Mouse (Mus musculus) hindbrain, embryonic 16.5 days (tissue): ENCODE measurements around the gene Ibsp. TPM values are rescaled to one million over a fixed set of nuclear protein-coding genes. Genes with fewer than 3 reads are reported as not detected.
A peak's percentile ranks its signal among the peaks of the same experiment; 100 is the strongest.

Experiments
- ATAC-seq: fragments of 200-750 bp; cut with Nextera tagmentation; 2 replicates; pipeline ENCODE4 v1.8.0; 2017; ENCODE audit warnings: moderate TSS enrichment, moderate library complexity
- H3K27ac ChIP-seq: fragments of 300-500 bp; sonication (generic); 2 replicates; pipeline ENCODE4 v1.5.1; 2014; ENCODE audit warnings: low read depth, mild to moderate bottlenecking, control low read depth, low read length, moderate library complexity
- H3K27me3 ChIP-seq: fragments of 300-500 bp; sonication (generic); replicated peaks from 2 replicates; pipeline ENCODE4 v1.6.1; 2014; ENCODE audit warnings: low read length; ENCODE audit not compliant: control insufficient read depth, insufficient read depth
- H3K36me3 ChIP-seq: fragments of 300-500 bp; sonication (generic); 2 replicates; pipeline ENCODE4 v1.6.1; 2014; ENCODE audit warnings: mild to moderate bottlenecking, low read length, moderate library complexity, mixed read lengths; ENCODE audit not compliant: control insufficient read depth, insufficient read depth
- H3K4me1 ChIP-seq: fragments of 300-500 bp; sonication (generic); 2 replicates; pipeline ENCODE4 v1.6.1; 2014; ENCODE audit warnings: low read depth, low read length; ENCODE audit not compliant: control insufficient read depth, insufficient read depth
- H3K4me2 ChIP-seq: fragments of 300-500 bp; sonication (generic); 2 replicates; pipeline ENCODE4 v1.6.1; 2014; ENCODE audit warnings: mild to moderate bottlenecking, low read length, control low read depth, moderate library complexity
- H3K4me3 ChIP-seq: fragments of 300-500 bp; sonication (generic); 2 replicates; pipeline ENCODE4 v1.5.1; 2014; ENCODE audit warnings: mild to moderate bottlenecking, low read length, control low read depth, moderate library complexity
- H3K9ac ChIP-seq: fragments of 300-500 bp; sonication (generic); 2 replicates; pipeline ENCODE4 v1.6.1; 2014; ENCODE audit warnings: low read depth, mild to moderate bottlenecking, control low read depth, low read length, moderate library complexity
- H3K9me3 ChIP-seq: fragments of 300-500 bp; sonication (generic); 2 replicates; pipeline ENCODE4 v1.6.1; 2014; ENCODE audit warnings: mild to moderate bottlenecking, low read length, moderate library complexity; ENCODE audit not compliant: control insufficient read depth
- WGBS: fragments of 180-500 bp; shearing (Covaris S2); extraction: QIAGEN DNeasy Blood & Tissue Kit; methylation state at CpG from one replicate; pipeline ENCODE4 v1.1.7; 2014; 5-methylcytosine and 5-hydroxymethylcytosine counted together
- polyA plus RNA-seq: library from polyadenylated mRNA; unstranded; fragments of >200 nt; fragmentation: Nextera tagmentation; extraction: Ambion mirVana; gene quantifications from 2 replicates; pipeline ENCODE4 v1.2.1, GENCODE M21; 2015

Ibsp gene
- polyA plus RNA-seq, 1 experiment from 2014 or later: 0.59 TPM

DNA sequence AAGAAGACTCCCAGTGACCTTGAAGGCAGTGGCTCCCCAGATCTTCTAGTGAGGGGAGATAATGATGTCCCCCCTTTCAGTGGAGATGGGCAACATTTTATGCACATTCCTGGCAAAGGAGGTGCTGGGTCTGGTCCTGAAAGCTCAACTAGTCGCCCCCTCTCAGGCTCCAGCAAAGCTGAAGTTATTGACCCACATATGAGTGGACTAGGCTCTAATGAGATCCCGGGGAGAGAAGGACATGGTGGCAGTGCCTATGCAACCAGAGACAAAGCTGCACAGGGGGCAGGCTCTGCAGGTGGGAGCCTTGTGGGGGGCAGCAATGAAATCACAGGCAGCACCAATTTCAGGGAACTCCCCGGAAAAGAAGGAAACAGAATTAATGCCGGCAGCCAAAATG is 38.5 kb downstream of the Ibsp start:
- Histone ChIP-seq H3K4me1 (no peaks in the 10 kb centered on the region), H3K9ac (no peak overlapping the region), H3K4me2 (no peak overlapping the region), H3K27me3 (no peaks in the 10 kb centered on the region), H3K4me3 (no peak overlapping the region), H3K27ac (no peak overlapping the region), H3K9me3 (no peaks in the 10 kb centered on the region), H3K36me3 (no peaks in the 10 kb centered on the region)
- 76% methylated on average over 4 of the region's 4 CpGs for WGBS
- ATAC-seq: no peak

DNA sequence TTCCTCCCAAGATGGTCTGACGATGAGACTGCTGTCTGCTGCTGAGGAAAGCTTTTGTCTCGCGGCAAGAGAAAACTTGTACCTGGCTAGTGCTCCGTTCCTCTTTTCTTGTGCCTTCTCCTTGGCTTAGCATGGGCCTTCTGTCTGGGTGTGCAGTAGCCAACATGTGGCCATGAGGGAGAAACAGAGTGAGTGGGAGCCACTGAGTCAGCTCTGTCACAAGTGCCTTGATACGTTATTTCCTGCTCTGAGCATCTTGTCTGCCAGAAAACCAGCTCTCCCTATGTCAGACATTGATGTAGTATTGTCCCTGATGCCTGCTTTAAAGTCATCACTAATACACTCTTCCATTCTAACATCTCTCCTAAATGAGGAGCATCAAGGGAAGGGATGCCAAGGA is 40.0 kb downstream of the Ibsp start:
- 82% methylated on average over 5 of the region's 5 CpGs for WGBS
- no peak overlapping the region for H3K27ac ChIP-seq
- no peak overlapping the region for H3K9ac ChIP-seq
- H3K4me3 ChIP-seq: no peak overlapping the region
- H3K9me3 ChIP-seq: no peaks in the 10 kb centered on the region
- H3K27me3 ChIP-seq: no peaks in the 10 kb centered on the region
- H3K36me3 ChIP-seq: no peaks in the 10 kb centered on the region
- ATAC-seq: no peak
- no peak overlapping the region for H3K4me2 ChIP-seq
- no peaks in the 10 kb centered on the region for H3K4me1 ChIP-seq

GRCm38 (mm10) chr5:104339706-104340512 is 40.9 kb downstream of the Ibsp start:
- H3K9ac ChIP-seq: 0 out of 2 replicates have a peak overlapping the region, but pooled peaks have one; percentile 41
- H3K36me3 ChIP-seq: no peaks in the 10 kb centered on the region
- no peak overlapping the region for H3K27ac ChIP-seq
- ATAC-seq: peak; percentile 92
- H3K4me2 ChIP-seq: peak overlapping the region; percentile 36
- H3K27me3 ChIP-seq: no peaks in the 10 kb centered on the region
- no peaks in the 10 kb centered on the region for H3K9me3 ChIP-seq
- WGBS: 24% methylated on average over 14 of the region's 14 CpGs
- H3K4me1 ChIP-seq: no peaks in the 10 kb centered on the region
- no peak overlapping the region for H3K4me3 ChIP-seq

- H3K4me3 ChIP-seq: no peak overlapping the region
- no peaks in the 10 kb centered on the region for H3K27me3 ChIP-seq
- H3K9ac ChIP-seq: no peak overlapping the region
- no peaks in the 10 kb centered on the region for H3K36me3 ChIP-seq
- no peak overlapping the region for H3K4me2 ChIP-seq
- no peaks in the 10 kb centered on the region for H3K4me1 ChIP-seq
- no peak overlapping the region for H3K27ac ChIP-seq
- no peak for ATAC-seq
- no peaks in the 10 kb centered on the region for H3K9me3 ChIP-seq
- 88% methylated on average over 4 of the region's 4 CpGs for WGBS
Measured at GRCm38 (mm10) chr5:104340513-104340829, 41.5 kb downstream of the Ibsp start.

DNA sequence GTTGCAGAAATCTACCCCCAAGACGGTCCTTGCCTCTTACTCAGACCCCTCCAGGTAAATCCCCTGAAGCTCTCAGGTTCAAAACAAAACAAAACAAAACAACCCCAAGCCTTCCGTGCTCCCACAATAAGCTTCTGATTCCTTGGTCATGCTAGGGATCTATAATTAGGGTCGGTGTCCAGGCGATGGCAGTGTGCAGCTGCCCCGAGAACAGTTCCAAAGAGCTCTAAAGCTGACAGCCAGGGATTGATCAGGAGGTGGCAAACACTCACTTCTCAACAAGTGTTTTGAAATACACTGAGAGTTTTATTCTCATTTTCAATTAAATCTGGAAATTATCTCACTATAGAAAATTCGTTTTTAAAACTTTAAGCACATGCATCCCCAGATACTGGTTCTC is 43.9 kb downstream of the Ibsp start:
- WGBS: 32% methylated on average over 6 of the region's 6 CpGs
- no peak overlapping the region for H3K4me3 ChIP-seq
- no peaks in the 10 kb centered on the region for H3K27me3 ChIP-seq
- H3K9ac ChIP-seq: no peak overlapping the region
- H3K36me3 ChIP-seq: no peaks in the 10 kb centered on the region
- H3K4me1 ChIP-seq: no peaks in the 10 kb centered on the region
- ATAC-seq: no peak
- H3K9me3 ChIP-seq: no peaks in the 10 kb centered on the region
- H3K4me2 ChIP-seq: no peak overlapping the region
- H3K27ac ChIP-seq: no peak overlapping the region

DNA sequence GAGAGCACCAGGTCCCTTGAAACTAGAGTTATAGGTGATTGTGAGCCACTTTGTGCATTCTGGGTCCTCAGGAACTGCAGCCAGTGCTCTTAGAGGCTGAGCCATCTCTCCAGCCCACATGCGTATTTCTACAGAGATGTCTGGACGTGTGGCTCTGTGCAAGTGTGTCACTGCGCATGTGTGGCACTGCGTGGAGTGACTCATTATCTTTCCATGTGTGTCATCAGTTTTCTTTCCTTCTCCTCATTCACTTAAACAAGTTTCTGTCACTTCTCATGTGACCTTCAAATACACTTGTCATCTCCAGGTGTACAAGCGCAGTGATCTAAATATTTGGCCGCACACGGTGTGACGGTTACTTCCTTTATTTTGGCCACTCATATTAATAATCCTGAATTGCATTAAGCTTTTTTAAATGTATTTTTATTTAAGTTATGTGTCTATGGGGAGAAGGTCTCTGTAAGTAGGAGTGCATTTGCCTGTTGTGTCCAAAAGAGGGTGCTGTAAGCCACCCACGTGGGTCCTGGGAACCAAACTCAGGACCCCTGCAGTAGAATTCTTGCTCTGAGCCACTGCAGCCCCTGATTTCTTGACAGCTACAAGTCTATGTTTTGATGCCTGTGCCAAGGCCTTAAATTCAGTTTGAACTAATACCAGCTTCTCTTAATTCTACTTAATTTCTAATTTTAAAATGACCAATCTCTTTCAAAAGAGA is 45.7 kb downstream of the Ibsp start:
- H3K9ac ChIP-seq: no peak overlapping the region
- H3K27me3 ChIP-seq: no peaks in the 10 kb centered on the region
- ATAC-seq: no peak
- no peaks in the 10 kb centered on the region for H3K4me1 ChIP-seq
- no peak overlapping the region for H3K27ac ChIP-seq
- WGBS: 75% methylated on average over 9 of the region's 9 CpGs
- H3K36me3 ChIP-seq: no peaks in the 10 kb centered on the region
- no peaks in the 10 kb centered on the region for H3K9me3 ChIP-seq
- H3K4me2 ChIP-seq: no peak overlapping the region
- H3K4me3 ChIP-seq: no peak overlapping the region

DNA sequence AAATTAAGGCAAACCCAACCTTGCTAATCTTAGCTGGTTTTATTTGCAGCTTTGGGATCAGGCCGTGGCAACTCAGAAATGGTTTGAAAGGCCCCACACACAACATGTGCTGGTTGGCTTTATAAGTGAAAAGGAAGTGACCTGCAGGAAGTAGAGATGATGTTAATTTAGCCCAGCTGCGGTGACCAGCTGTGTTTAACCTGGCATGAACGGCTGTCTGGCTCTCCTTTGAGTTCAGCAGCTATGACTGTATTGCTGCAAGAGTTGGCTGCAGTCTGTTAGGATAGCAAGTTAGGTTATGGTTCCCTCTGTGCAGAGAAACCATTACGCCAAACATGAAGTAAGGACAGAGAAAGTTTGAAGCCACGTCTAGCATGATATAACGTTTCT is 46.3 kb downstream of the Ibsp start:
- no peak for ATAC-seq
- Histone ChIP-seq H3K36me3 (no peaks in the 10 kb centered on the region), H3K27ac (no peak overlapping the region), H3K4me1 (no peaks in the 10 kb centered on the region), H3K27me3 (no peaks in the 10 kb centered on the region), H3K9ac (no peak overlapping the region), H3K9me3 (no peaks in the 10 kb centered on the region), H3K4me2 (no peak overlapping the region), H3K4me3 (no peak overlapping the region)
- 87% methylated on average over 6 of the region's 6 CpGs for WGBS

GRCm38 (mm10) chr5:104351041-104351440 is 52.1 kb downstream of the Ibsp start:
- Histone ChIP-seq H3K9me3 (no peaks in the 10 kb centered on the region), H3K4me2 (no peak overlapping the region), H3K27ac (no peak overlapping the region), H3K36me3 (no peaks in the 10 kb centered on the region), H3K4me1 (no peaks in the 10 kb centered on the region), H3K27me3 (no peaks in the 10 kb centered on the region), H3K9ac (no peak overlapping the region), H3K4me3 (no peak overlapping the region)
- no peak for ATAC-seq
- WGBS: 59% methylated on average over 1 of the region's 1 CpGs

- no peak overlapping the region for H3K4me2 ChIP-seq
- no peaks in the 10 kb centered on the region for H3K36me3 ChIP-seq
- no peak overlapping the region for H3K9ac ChIP-seq
- H3K27ac ChIP-seq: no peak overlapping the region
- H3K4me3 ChIP-seq: no peak overlapping the region
- 81% methylated on average over 5 of the region's 5 CpGs for WGBS
- no peaks in the 10 kb centered on the region for H3K27me3 ChIP-seq
- no peak for ATAC-seq
- H3K9me3 ChIP-seq: no peaks in the 10 kb centered on the region
- no peaks in the 10 kb centered on the region for H3K4me1 ChIP-seq
Measured at GRCm38 (mm10) chr5:104351874-104352273, 52.9 kb downstream of the Ibsp start.
